Mouse (Mus musculus): ENCODE results near the gene Gm21854. TPM values are rescaled to one million over a fixed set of nuclear protein-coding genes. Genes with fewer than 3 reads are reported as not detected.
"Not testable (repeated sequence)": the region's sequence is repeated elsewhere in the genome, so short reads cannot be mapped to it uniquely, and the experiment has no call there.

Gene Gm21854
- not detected in 2 replicates for polyA plus RNA-seq (2015; fragmentation: Nextera tagmentation; extraction: Ambion mirVana)

DNA sequence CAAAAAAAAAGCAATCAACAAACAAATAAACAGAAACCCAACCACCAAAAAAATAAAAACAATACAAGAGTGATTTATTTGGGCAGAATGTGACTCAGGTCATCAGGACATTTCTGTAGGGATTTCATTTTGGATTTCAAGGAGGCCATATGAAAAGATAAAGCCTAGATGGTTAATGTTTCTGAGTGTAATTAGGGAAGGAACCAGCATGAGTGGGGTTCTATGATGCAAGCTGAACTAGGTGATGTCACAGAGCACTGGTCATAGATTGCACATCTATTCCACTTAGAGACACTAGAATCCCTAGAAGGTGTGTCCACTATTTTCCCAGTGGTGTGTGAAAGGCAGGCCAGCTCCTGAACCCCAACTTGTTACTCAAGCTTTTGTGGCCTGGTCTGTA is at the start of gene Gm21854:
Gene Gm21854 (plus strand): TSS at position 301 of the 400 bp plus-strand sequence.
- not testable (repeated sequence) for H3K9ac ChIP-seq; H3K4me2 ChIP-seq (replicated peaks); H3K9me3 ChIP-seq; H3K27ac ChIP-seq; H3K4me1 ChIP-seq; H3K4me3 ChIP-seq; ATAC-seq (ENCODE audit: low FRiP score, low read depth); H3K27me3 ChIP-seq; H3K36me3 ChIP-seq

Other genes starting within 250 kb of the Gm21854 start
- gene Gm20914, start 69.0 kb downstream of the Gm21854 start, polyA plus RNA-seq (2015; fragmentation: Nextera tagmentation; extraction: Ambion mirVana): not detected in 2 replicates
- gene Gm28171, start 136.4 kb downstream of the Gm21854 start, polyA plus RNA-seq (2015; fragmentation: Nextera tagmentation; extraction: Ambion mirVana): not detected in 2 replicates